Mouse (Mus musculus): Measurements from ENCODE around the gene Polr2g.
"Not testable (repeated sequence)": the region's sequence is repeated elsewhere in the genome, so short reads cannot be mapped to it uniquely, and the experiment has no call there.

Polr2g gene

DNA sequence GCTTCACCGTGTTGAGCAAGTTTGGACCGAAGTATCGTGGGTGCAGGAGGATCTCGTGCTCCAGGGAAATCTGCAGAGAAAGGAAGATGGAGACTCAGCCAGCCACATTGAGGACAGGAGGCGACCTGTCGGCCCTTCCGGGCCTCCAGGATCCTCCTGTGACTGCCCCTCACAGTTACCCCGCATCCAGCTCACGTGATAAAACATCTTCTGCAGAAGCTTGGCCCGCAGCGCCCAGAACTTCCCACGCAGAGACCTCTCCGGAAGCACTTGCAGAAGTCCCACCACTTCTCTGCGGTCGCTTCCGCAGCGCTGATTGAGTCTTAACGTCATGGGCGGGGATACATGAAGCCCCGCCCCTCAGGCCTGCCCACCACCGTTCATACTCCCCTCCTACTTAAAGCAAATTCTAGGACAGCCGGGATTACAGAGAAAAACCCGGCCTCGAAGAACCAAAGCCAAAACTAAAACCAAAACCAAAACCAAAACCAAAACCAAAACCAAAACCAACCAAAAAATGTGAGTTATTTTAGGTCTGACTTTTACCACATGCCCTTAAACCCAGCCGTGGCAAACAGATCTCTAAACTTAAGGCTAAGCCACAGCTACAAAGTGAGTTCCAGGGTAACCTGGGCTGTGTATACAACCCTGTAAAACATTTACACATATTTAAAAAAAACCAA is at the start of gene Polr2g:
Gene Polr2g, minus strand, starts transcription at position 314 of the 683 bp plus-strand sequence.
- peak; percentile 91 for DNase-seq (ENCODE audit: low spot score)

DNA sequence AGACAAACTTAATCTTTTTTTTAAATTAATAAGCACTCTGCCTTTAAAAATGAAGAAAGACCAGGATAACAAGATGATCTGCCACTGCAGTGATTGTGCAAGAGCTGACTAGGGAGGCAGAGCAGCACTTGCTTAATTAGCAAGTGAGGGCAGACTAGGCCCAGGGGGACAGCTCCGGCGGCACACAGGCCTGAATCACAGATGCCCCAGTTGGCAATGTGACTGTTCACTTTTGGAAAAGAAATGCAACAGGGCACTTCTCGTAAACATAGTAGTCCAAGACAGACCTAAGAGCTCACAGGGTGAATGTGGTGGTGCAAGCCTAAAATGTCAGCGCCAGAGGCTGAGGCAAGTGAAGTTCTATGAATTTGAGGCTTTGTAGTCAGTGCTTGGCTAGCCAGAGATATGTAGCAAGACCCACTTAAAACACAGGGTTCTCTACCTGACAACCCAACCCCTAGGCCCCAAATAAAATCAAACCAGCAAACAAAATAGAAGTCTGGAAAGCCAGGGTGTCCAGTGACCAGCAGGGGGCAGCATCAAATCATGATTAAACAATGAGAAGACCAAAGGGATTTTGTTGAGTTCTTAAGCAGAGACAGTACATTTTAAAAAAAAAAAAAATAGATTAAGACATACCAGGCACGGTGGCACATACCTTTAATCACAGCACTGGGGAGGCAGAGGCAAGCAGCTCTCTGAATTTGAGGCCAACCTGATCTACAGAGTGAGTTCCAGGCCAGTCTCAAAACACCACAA is 46.2 kb upstream of the Polr2g start:
- DNase-seq (ENCODE audit: low spot score) = peak; percentile 60

- no peak for DNase-seq (ENCODE audit: low spot score)
These were observed 44.6 kb upstream of the Polr2g start for GRCm38 (mm10) chr19:8842961-8843360.

- DNase-seq (ENCODE audit: low spot score) = no peak
These were observed 42.6 kb upstream of the Polr2g start for GRCm38 (mm10) chr19:8841012-8841411.

DNA sequence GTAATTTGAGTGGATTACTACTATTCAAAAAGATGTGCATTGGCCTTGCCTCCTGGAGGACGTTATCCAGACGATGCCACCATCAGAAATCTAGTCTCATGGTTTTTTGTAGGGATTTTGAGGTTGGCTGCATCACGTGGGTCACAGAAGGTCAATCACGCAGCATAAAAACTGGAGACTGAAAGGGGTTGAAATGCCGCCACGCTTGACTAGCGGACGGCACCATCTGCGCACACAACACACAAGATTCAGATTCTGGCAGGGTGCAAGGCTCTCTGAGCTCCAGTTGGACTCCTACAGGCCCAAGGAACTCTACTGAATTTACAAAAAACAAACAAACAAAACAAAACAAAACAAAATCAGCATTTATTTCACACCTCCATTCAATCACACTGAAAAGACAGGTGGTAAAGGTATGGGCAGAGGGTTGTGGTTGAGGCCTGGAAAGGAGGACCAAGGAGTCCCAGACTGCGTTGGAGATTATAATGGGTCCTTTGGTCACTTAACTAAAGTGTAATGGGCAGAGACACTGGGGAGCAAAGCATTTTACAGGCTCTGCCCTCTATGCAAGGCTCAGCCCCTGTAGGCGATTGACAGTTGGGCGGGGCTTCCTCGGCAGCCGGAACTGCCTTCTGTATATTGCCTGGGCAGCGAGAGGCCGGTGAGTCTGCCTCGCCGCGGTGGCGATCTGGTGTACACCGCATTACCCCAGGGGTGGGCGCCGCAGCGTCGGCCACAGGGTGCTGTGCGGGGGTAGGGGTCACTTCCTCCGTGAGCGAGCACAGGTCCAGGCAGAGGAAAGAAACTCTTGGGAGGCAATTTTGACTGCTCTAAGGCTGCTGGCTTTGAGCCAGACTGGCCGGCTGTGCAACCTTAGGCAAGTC is 41.8 kb upstream of the Polr2g start:
- peak; percentile 75 for DNase-seq (ENCODE audit: low spot score)

DNA sequence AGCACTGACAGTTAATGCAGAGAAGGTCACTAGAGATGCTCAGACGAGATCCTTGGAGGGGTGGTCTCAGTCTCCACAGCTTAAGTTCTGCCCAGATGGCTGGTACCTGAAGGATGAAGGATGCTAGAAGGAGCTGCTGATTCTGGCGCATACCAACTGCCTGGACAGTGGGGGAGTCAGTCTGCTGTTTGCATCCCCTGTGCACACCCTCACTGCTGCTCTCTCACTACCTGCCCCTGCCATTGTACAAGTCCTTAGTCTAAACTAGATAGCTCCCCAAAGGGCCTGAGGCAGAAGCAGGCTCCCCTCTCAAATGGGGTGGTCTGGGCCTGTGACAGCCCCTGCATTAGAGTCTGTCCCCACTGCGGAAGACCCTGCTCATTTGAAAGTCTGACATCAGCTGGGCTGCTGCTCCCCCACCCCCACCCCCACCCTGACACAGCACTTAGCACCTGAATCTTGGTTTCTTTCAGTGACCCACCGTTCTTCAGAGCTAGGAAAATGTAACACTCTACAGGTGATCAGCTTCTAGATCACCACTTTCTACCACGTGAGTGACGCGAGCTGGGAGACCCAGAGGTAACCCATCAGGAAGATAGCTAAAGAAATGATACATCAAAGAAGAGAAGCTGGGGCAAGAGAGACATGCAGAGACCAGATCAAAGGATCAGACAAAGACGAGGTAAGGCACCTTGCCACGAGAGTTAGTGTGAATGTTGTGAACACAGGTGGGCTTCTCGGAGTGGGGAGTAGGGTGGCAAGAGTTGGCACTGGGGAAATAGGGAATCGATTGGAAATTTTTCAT is 40.9 kb upstream of the Polr2g start, which contains the start of gene Gng3:
Gene Gng3, minus strand, starts transcription at position 92 of the 805 bp plus-strand sequence.
- DNase-seq (ENCODE audit: low spot score) = no peak

DNA sequence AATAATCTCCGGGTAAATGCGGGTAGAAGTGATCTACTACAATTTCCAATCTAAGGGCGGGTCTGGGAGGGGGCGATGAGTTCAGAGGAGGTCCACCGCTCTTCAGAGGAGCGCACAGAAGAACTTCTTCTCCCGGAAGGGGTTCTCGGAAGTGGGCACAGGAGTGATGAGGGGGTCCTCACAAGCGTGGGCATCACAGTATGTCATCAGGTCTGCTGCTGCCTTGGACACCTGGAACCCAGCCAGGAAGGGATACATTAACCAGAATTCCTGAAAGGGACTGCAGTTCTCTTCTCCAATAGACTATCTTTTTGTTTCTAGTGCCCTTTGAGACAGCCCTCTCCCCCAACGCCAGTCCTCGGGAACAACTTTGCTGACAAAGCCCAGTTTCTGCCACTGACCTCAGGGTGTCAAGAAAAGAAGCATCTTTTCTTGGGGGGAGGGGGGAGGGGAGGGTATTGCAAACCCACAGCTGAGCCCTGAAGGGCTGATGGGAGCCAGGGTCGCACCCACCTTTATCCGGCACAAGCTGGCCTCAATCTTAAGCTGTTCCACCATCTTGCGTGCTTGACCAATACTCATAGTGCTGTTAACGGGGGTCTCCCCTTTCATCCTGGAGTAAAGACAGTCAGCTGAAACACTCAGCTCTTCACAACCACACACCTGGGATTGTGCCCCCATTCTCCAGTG is 39.8 kb upstream of the Polr2g start:
- DNase-seq (ENCODE audit: low spot score) = peak; percentile 42

- peak; percentile 89 for DNase-seq (ENCODE audit: low spot score)
These were observed 38.9 kb upstream of the Polr2g start, which contains the start of gene Bscl2 for GRCm38 (mm10) chr19:8837251-8837791. Bscl2 (plus strand) TSS chr19:8837467.

GRCm38 (mm10) chr19:8836327-8836726 is 38.0 kb upstream of the Polr2g start:
- DNase-seq (ENCODE audit: low spot score) = not testable (repeated sequence)

- DNase-seq (ENCODE audit: low spot score) = no peak
These were observed 34.6 kb upstream of the Polr2g start for GRCm38 (mm10) chr19:8832971-8833370.

DNA sequence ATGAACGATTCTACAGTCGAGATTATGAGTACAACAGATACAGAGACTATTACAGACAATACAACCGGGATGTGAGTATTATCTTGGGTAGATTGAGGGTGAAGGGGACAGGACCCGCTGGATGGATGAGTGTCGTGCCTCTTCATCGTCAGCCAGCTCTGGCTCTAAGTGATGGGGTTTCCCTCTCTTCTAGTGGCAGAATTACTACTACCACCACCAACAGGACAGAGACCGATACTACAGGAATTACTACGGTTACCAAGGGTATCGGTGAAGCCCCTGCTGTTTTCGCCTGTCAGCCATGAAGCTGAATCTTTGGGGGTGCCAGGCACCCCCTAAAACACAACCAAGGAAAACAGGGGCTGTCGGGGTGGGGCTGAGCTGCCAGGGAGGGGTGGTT is 32.9 kb upstream of the Polr2g start:
- DNase-seq (ENCODE audit: low spot score) = no peak

- no peak for DNase-seq (ENCODE audit: low spot score)
These were observed 32.3 kb upstream of the Polr2g start for GRCm38 (mm10) chr19:8830664-8831063.

GRCm38 (mm10) chr19:8829660-8830059 is 31.3 kb upstream of the Polr2g start, which contains the start of gene AC129217.1:
AC129217.1 (plus strand) TSS chr19:8829773.
- no peak for DNase-seq (ENCODE audit: low spot score)

- DNase-seq (ENCODE audit: low spot score) = no peak
These were observed 24.3 kb upstream of the Polr2g start for GRCm38 (mm10) chr19:8822696-8823095.

DNA sequence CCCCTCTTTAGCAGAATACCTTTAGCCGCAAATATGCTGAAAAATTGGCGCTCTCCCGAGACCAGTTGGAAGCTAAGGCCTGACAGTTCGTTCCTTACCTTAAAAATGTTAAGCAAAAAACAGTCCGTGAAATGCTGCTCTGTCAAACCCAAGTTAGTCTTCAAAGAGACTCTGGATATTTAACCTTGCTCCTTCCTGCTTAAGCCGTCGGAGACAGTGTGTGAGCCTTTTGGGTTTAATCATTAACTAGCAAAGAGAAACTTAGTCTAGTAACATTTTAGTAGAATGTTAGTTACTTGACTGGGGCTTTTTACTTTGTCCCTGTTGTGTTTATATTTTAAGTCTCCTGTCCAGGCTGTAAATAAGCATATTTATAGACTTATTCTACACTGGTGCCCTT is 22.8 kb upstream of the Polr2g start:
- peak; percentile 42 for DNase-seq (ENCODE audit: low spot score)

GRCm38 (mm10) chr19:8820424-8820956 is 22.1 kb upstream of the Polr2g start:
- DNase-seq (ENCODE audit: low spot score) = peak; percentile 36

- peak; percentile 99 for DNase-seq (ENCODE audit: low spot score)
These were observed 21.4 kb upstream of the Polr2g start, which contains the start of gene Hnrnpul2 for GRCm38 (mm10) chr19:8819596-8820423. Hnrnpul2 (plus strand) TSS chr19:8820010.

GRCm38 (mm10) chr19:8818801-8819595 is 20.6 kb upstream of the Polr2g start, which contains the start of gene Ttc9c:
Ttc9c (minus strand) TSS chr19:8819333.
- DNase-seq (ENCODE audit: low spot score) = peak; percentile 99
